Mouse (Mus musculus): ENCODE measurements around the gene St6galnac4.

DNA sequence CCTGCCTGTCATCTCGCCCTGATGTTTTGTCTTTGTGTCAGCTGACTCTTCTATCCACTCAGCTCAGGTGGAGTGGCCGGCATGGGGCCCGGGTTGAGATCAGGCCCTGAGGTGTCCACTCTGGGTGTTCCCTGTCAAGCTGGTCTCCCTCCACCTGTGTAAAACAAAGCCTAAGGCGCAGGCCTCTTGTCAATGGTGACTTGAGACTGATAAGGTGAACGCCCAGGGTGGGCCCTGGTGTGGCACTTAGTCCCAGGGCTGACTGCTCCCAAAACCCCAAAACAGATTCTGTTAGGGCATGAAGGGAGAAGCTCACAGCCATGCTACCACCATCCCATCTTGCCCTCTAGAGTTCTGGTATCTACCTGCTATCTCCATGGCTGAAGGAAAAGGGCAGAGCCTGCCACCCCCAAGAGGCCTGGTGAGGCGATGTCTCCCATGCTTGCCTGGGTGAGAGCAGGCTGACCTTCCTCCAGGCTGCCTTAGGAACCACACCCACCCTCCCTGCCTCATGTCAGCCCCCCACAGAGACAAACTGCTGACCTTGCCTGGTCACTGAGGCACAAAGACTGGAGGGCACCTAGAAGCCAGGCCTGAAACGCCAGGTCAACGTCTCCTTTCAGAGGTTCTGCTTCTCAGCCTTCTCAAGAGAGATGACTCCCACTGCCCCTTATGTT lies 58.0 kb downstream of the St6galnac4 start:
- TF ChIP-seq CTCF (IDR thresholded peaks at IDR 0.05; ENCODE audit: low read depth, low read length) (no peak), GATA1 (IDR thresholded peaks at IDR 0.05; ENCODE audit: borderline replicate concordance, low read length) (no peak), POLR2AphosphoS5 (IDR thresholded peaks at IDR 0.05; ENCODE audit: insufficient replicate concordance, low read depth, low read length) (no peak)
